Mouse (Mus musculus) kidney, adult 2 months (tissue): Measurements from ENCODE around the gene Saa3.

ENCODE experiments used
- CTCF ChIP-seq: fragments of 200-500 bp; conservative IDR thresholded peaks from 2 replicates; pipeline ENCODE4 v1.5.1; 2011; ENCODE audit warnings: low read depth, mild to moderate bottlenecking, control low read depth, low read length, moderate library complexity, mixed read lengths; ENCODE audit not compliant: insufficient read depth, insufficient read length
- POLR2A ChIP-seq: fragments of 200-500 bp; IDR thresholded peaks from one replicate; pipeline ENCODE4 v1.6.1; 2011; ENCODE audit warnings: low read depth, low read length, control low read depth

DNA sequence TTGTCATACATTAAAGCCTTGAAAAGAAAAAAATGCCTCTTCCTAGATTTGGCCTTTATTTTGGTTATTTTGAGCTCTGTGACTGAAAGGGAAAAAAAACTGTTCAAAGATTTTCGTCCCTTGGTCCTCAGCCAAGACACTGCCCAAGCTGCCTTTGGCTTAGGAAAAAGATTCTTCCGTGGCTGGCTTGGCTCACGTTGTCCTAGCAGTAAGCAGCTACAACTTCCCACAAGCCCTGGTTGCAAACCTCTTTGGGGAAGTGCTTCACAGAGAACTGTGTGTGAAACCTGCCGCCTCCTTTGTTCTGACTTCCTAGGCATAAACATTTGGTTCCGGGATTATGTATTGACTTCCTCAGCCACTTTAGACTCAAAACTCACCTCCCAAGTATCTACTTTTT, 1.4 kb upstream of the Saa3 start:
- TF ChIP-seq CTCF (no peak), POLR2A (no peak)
